Mouse (Mus musculus) fibroblast of lung, adult 2 months (primary cell): ENCODE results near the gene Olfr159.

Experiments
- DNase-seq: peaks from one replicate; pipeline ENCODE4 v3.0.0-alpha.2; 2011; ENCODE audit warnings: low read depth

Olfr159 gene

GRCm38 (mm10) chr4:43729794-43730550, 40.8 kb downstream of the Olfr159 start, which contains the start of gene Spaar:
Gene Spaar (plus strand): TSS chr4:43730034.
- DNase-seq: no peak

- no peak for DNase-seq
Measured at GRCm38 (mm10) chr4:43729126-43729525, 41.7 kb downstream of the Olfr159 start.

GRCm38 (mm10) chr4:43728576-43728954, 42.2 kb downstream of the Olfr159 start:
- peak; percentile 76 for DNase-seq

- no peak for DNase-seq
Measured at GRCm38 (mm10) chr4:43727718-43728575, 42.9 kb downstream of the Olfr159 start.

- peak; percentile 89 for DNase-seq
Measured at GRCm38 (mm10) chr4:43726995-43727394, 43.8 kb downstream of the Olfr159 start, which contains the start of gene Hrct1. Gene Hrct1 (plus strand): TSS chr4:43727188.

- no peak for DNase-seq
Measured at GRCm38 (mm10) chr4:43726228-43726993, 44.4 kb downstream of the Olfr159 start.

GRCm38 (mm10) chr4:43724764-43725163, 46.0 kb downstream of the Olfr159 start:
- peak; percentile 44 for DNase-seq

- no peak for DNase-seq
Measured at GRCm38 (mm10) chr4:43722191-43722590, 48.6 kb downstream of the Olfr159 start.

- no peak for DNase-seq
Measured at GRCm38 (mm10) chr4:43720491-43721228, 50.1 kb downstream of the Olfr159 start.
